Mouse (Mus musculus) mesoderm, embryonic 11.5 days (tissue): ENCODE results near the gene Ttn.

Experiments used
- DNase-seq: peaks from one replicate; pipeline ENCODE4 v3.0.0-alpha.2; 2012; ENCODE audit warnings: low read depth, low spot score

Gene Ttn

DNA sequence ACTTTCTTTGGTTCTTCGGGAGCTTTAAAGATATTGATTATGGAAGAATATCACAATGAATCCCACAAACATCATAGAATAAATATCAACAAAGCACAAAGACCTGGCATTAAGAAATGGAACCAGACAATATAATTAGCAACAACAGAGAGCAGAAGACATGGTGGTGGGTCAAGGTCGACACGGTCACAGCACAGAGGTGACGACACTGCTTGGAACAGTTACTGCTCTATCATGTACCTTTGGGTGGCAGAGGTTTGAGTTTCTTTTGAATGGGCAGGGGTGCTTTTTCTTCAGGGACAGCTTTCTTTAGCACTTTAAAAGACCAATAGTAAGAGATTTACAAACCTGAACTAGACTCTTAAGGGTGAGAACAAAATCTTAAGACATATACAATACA is 132.3 kb downstream of the Ttn start:
- no peak for DNase-seq

DNA sequence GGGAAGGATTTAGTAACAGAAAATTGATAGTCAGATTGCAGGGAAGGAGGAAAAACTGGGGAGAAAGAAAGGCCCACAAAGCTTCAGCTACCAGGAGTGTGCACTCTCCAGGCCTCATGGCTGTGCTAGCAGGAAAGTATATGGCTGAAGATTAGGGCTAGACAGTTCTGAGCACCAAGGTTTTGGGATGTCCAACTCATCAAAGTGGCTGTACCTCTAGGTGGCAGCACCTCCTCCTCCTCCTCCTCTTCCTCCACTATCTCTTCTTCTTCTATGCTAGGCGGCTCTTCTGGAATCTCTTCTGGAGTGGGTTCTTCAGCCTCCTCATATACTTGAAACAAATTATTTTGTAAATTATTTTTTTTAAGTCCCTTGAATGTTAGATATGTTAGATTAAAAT is 139.2 kb downstream of the Ttn start:
- DNase-seq = no peak

DNA sequence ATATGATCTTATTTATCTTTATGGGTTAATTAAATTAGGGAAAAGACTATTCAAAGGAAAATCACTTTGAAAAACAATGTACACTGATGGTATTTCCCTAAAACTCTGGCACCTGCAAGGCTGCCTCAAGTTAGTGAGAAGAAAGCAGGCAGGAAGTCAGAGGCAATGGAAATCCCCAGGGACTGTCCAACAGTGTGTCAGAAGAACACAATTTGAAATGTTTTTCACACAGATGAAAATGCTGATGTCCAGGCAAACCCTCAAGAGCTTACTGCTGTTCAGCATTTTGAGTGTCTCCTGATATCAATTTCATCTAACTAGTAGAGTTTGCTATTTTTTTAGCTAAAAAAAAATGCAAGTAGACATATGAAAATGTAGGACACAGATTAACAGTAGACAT is 161.9 kb downstream of the Ttn start:
- DNase-seq = no peak

DNA sequence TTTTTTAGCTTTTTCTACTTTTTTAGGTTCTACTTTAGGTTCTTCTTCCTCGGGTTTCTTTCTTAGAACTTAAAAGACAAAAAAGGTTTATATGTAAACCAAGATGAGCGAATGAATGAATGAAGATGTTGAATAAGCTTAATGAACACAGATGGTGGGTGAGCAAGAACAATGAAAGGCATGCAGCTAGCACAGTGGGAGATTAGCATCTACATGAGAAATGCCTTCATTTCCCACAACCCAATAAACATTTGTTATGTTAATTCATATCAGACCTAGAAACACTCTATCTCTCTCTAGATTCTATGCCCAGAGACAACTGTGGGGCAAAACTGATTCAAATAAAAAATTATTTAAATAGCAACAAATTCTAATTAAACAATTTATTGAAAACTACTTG is 164.6 kb downstream of the Ttn start:
- no peak for DNase-seq

DNA sequence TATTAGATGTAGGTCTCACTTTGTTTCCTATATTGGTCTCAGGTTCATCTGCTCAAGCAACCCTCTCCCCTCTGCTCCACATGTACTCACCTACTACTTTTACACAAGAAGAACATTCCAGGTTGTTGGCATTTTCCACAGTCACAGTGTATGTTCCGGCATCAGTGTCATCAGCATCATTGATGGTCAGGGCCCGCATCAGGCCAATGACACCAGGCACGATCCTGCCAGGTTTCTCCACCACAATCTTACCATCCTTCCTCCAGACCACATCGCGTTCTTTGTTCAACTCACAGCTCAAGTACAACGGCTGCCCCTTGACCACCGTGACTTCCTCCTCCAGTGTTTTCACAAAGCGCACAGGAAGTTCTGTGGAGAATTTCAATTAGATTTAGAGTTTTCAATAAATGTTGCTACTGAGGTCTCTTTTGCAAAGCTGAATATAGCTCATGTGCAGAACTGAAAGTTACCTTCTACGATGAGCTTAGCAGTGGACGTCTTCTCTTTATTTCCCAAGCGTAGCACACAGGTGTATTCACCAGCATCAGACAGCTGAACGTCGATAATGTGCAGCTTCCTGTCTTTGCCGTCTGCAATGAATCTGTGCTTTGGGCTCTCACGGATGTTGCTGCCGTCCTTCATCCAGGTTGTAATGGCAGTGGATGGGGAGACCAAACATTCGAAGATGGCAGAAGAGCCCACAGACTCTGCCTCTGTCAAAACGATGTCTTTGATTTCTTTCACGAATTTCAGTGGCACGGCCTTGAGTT is 168.1 kb downstream of the Ttn start:
- no peak for DNase-seq

DNA sequence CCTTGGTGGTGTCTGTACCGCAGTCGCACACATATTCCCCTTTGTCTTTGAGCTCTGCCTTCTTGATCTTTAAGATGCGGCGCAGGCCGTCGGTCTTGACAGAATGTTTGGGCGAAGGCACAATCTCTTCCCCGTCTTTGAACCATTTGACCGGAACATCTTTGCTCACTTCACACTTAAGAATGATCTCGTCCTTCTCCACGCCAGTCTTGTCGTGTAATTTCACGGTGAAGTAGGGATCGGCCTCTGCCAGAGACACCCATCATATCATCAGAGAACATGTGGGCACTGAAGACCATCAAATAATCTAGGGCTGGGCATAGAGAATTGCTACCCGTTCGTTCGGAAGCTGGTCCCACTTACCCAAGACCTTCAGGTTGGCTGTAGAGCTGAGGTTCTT is 171.2 kb downstream of the Ttn start:
- no peak for DNase-seq

DNA sequence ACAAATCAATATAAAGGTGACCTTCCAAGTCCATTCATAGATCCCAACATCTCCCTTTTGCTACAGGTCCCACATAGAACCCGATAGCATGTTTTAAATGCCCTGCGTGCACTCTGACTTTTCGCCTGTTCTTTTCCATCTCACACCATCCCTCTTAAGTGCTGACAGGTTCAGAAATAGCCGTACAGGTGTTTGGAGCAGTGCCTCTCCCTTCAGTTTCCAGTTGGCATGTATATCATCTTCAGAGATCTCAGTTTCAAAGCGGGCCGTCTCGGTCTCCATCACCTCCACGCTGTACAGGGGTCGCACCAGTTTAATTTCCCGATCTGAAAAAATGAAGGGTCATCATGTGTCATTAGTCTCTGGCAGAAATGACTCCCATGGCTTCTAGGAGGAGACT is 174.0 kb downstream of the Ttn start:
- no peak for DNase-seq

DNA sequence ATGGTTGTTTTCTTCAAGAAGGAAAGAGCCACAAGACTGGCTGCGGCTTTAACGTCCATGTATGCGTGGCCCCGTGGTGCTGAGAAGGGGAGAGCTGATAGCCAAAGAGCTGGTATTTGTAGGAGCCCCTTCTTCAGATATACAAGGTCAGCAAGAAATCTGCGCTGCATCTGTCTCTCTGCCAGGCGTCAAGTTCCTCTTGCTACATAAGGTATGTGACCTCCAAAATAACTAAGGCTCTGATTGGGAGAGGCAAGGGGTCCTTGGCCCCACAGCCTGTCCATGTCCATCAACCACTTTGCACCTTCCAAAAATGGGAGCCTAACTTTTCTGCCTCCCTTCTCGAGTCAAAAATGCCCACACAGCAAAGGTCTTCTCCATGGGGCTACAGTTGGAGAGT is 175.1 kb downstream of the Ttn start:
- DNase-seq = no peak

DNA sequence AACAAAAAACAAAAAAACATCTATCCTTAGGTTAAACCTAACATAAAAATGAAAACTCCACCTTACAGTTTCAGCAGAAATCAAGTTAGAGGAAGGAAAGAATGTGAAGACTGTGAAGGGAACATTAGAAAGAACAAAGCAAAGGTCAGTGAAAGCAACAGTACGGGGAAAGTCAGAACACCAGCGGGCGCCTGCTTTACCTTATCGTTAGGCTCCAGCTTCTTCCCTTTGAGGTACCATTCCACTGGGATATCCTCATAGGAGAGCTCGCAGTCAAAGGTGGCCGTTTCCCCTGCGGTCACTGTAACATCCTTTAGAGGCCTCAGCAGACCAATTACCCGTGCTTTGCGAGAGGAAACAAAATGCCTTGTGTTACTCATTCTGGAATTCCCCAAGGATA is 175.5 kb downstream of the Ttn start:
- DNase-seq = no peak

DNA sequence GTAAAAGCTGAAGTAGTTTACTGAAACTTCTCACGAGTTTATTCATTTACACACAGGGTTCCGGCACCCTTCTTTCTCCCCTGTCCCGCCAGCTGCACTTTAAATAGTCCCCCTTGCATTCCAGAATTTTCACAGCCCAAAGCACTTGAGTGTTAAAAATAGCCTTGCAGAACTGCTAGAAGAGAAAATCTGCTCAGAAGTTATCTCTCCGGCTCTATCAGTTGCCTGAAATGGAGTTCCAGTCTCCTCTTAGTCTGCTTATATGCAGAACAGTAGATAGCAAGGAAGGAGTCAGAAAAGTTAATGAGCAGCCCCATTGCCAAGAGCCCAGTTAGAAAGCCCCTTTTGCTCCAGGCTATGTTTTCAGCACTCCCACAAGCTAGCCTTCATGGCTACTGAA is 176.0 kb downstream of the Ttn start:
- no peak for DNase-seq

DNA sequence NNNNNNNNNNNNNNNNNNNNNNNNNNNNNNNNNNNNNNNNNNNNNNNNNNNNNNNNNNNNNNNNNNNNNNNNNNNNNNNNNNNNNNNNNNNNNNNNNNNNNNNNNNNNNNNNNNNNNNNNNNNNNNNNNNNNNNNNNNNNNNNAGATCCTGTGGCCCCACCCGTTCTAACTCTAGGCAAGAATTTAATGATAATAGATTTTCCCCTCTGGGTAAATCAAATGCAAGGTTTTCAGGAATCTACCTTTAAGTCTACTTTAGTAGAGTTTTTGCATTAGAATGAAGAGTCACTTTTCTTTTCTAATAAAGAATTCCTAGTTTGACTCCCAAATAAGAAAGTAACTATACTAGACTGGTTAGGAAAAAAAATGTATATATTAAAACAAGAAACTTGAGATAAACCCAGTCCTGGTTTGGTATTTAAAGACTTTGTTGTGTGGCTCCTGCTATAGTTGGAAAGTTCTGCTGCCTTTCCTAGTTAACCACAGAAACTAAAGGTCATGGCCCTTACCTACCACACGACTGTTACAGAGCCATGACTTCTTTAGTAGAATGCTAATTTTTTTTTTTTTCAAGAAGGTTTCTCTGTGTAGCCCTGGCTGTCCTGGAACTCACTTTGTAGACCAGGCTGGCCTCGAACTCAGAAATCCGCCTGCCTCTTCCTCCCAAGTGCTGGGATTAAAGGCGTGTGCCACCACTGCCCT is 177.0 kb downstream of the Ttn start:
- no peak for DNase-seq

DNA sequence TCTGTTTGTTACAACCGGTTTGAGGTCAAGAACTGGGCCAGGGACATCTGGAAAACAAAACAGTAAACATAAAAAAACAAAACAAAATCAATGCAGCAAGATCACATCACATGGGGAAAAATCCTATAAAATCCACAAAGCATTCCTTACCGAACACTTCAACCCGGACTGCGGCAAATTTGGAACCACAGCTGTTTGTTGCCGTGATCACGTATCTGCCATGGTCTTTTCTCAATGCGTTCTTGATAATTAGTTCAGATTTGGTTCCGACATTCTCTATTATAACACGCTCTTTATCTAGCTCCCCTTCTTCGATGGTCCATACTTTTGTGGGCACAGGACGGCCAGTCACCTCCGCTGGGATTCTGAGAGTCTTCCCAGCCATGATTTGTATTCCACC is 198.2 kb downstream of the Ttn start:
- DNase-seq = no peak

DNA sequence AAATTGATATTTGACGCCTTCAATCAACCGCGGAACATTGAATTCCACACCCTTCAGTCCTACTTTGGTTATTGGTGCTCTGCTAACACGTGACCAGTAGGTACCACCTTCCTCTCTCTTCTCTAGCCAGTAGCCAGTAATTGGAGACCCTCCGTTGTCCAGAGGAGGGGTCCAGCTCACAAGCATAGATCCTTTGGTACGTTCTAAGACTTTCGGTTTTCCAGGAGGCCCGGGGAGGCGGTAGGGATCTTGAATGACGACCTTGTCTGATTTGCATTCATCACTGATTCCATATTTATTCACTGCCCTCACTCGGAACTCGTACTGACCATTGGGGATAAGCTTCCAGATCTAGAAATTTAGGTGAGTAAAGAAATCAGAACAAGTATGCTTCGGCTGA is 201.6 kb downstream of the Ttn start:
- no peak for DNase-seq

DNA sequence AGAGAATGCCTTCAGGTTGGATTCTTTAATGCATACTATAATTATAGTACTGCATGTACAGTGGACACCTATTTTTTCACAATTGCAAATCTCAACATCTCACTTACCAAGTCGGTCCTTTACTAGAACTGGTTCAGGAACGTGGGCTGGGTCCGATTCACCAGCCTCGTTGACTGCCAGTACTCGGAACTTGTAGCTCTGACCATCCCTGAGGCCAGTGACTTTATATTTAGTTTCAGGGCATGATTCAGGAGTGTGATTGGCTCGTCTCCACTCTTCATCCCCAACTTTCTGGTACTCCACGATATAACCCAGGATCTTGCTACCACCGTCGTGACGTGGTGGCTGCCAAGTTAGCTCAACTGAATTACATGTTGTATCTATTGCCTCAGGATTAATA is 212.5 kb downstream of the Ttn start:
- no peak for DNase-seq

DNA sequence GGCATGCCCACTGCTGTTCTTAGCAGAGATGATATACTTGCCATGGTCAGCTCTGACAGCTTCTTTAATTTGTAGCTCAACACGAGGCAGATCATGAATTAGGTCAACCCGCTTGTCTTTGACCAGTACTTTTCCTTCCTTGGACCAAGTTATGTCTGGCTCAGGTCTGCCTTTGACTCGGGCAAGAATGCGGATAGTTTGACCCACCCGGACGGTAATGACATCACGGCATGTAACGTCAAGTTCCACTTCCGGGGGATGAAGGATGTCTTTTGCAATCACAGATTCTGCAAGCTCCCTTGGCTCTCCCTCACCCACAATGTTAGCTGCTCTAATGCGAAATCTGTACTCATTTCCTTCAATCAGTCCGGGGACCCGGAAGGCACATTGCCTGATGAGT is 215.1 kb downstream of the Ttn start:
- DNase-seq = no peak

DNA sequence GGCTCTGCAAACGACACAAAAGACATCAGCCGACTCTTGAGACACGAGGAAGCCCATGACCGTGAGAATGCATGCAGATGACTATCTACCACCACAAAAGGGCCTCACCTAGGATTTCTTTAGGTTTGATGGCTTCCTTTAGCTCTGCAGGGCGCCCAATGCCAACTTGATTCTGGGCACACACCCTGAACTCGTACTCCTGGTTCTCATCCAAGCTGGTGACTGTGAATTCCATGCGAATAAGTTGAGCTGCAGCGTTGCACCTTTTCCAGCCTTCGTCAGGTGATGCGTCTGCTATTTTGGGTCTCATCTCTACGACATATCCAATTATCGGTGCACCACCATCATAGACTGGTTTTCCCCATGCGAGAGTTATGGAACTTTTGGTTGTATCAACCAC is 217.8 kb downstream of the Ttn start:
- DNase-seq = no peak

DNA sequence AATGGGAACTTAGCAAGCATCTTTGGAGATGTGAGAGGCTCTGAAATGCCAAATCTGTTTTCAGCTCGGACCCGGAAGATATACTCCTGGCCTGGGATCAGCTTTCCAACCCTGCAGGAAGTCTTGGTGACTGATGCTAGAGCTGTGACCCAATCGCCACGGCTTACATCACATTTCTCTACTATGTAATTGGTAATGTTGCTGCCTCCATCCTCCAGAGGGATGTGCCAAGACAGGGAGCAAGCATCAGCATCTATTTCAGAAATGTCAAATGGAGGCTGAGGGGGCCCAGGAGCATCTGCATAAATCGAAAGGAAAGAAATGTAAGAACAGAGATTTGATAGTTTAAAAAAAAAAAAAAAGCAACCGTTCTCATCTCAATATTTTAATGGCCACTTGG is 220.2 kb downstream of the Ttn start:
- DNase-seq = no peak

DNA sequence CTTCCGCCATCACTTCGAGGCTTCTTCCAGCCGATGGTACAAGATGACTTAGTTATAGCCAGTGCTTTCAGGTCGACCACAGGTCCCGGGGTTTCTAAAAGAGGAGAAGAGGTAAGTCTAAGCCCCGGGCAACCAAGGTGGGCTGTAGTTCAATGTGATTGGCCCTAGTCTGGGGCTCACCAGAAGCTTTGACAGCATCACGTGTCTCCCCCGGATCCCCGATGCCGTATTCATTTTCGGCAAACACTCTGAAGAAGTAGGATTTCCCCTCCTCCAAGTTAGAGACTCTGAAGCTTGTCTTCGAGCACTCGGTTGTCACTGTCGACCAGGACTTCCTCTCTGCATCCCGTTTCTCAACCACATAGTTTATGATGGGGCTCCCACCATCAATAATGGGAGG is 225.9 kb downstream of the Ttn start:
- DNase-seq = no peak

DNA sequence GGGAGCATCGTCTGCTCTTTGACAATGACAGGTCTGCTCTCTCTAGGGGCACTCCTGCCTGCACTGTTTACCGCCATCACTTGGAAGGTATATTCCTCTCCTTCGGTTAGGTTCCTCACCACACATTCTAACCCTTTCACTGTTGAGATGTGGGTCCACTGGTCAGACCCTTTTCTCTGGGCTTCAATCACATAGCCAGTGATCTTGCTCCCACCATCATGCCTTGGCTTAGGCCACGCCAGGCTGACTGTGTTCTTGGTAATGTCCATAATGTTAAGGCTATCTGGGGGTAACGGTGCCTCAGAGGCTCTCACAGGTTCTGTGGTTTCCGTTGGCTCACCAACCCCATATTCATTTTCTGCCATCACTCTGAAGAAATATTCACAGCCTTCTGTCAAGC is 230.4 kb downstream of the Ttn start:
- DNase-seq = no peak

DNA sequence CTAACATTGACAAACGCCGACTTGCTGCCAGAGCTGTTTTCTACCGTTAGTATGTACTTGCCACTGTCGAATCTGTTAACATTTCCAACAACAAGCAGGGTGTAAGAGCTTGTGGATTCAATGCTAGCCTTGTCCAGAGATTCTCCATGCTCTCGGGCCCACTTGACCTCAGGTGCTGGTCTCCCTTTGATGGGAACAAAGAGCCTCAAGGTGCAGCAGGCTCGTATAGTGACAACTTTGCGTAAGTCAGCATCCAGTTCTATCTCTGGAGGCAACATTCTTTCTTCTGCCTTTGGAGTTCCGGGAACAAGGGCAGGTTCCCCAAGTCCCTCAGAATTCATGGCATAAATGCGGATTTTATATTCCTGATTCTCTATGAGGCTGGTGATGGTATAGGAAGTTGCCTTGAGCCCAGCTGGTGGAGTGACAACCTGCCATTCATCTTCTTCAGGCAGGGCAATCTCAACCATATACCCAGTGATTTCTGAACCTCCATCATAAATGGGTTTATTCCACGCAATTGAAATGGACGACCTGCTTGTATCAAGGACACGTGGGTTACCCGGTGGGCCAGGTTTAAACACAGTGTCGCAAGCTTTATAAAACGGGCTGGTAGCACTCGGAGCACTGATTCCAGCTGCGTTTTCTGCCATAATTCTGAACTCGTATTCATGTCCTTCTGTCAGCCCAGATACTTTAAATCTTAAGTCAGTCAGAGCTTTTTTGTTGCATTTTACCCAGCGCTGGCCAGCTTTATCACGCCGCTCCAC is 232.8 kb downstream of the Ttn start:
- DNase-seq = no peak

DNA sequence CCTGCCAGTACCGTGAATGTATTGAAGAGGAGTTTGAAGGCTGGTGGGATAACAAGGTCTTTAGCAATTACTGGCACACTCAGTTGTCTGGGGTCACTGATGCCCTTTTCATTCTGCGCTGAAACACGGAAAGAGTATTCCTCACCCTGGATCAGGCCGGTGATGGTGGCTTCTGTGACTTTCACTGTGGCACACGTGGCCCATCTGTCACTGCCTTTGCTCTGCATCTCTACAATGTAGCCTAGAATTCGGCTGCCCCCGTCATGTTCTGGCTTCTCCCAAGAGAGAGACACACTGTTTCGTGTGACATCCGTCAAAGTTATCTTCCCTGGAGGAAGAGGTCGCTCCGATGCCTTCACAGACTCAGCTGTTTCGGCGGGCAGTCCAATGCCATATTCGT is 233.7 kb downstream of the Ttn start:
- DNase-seq = no peak

DNA sequence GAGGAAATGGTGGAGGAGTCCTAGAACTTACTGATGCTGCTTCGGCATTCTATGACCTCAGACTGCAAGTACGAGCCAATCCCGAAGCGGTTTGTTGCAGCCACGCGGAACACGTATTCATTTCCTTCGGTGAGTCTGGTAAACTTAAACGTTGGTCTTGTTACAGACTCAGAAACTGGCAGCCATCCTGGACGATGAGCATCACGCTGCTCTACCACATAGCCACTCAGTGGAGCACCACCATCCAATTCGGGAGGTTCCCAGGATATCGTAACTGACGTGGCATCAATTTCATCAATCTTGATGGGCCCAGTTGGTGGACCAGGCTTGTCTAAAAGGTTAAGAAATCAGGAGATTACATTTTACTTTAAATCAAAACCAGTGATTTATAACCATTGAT is 262.7 kb downstream of the Ttn start:
- no peak for DNase-seq

DNA sequence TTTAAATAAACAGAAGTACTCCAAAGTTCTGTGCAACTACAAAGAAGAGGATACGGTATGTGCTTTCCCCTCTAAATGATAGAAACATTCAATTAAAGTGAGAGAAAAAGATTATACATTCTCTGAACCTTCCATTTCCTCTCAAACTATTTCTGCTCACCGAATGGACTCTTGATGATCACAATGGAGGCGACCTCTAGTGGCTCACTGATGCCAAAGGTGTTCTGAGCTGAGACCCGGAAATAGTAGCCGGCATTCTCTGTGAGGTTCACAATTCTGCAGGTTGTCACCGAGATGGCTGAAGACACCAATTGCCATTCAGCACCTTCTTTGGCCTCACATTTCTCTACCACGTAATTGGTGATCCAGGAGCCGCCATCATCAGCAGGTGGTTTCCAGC is 267.4 kb downstream of the Ttn start:
- no peak for DNase-seq
